Mouse (Mus musculus) embryonic facial prominence, embryonic 14.5 days (tissue): ENCODE measurements around the gene Faxc. TPM values are rescaled to one million over a fixed set of nuclear protein-coding genes. Genes with fewer than 3 reads are reported as not detected.

Experiments used
- ATAC-seq: fragments of 200-750 bp; cut with Nextera tagmentation; 2 replicates; pipeline ENCODE4 v1.8.0; 2017; ENCODE audit warnings: low read depth, moderate number of reproducible peaks, moderate TSS enrichment
- DNase-seq: peaks from one replicate; pipeline ENCODE4 v3.0.0-alpha.2; 2015; ENCODE audit warnings: low spot score
- H3K27ac ChIP-seq: fragments of 300-500 bp; sonication (generic); replicated peaks from 2 replicates; pipeline ENCODE4 v1.5.1; 2014; ENCODE audit warnings: low read depth, mild to moderate bottlenecking, low read length, moderate library complexity
- H3K27me3 ChIP-seq: fragments of 300-500 bp; sonication (generic); replicated peaks from 2 replicates; pipeline ENCODE4 v1.6.1; 2014; ENCODE audit warnings: low read length; ENCODE audit not compliant: control insufficient read depth, insufficient read depth
- H3K36me3 ChIP-seq: fragments of 300-500 bp; sonication (generic); 2 replicates; pipeline ENCODE4 v1.6.1; 2014; ENCODE audit warnings: low read length, mixed read lengths; ENCODE audit not compliant: control insufficient read depth, insufficient read depth
- H3K4me1 ChIP-seq: fragments of 300-500 bp; sonication (generic); 2 replicates; pipeline ENCODE4 v1.6.1; 2014; ENCODE audit warnings: antibody characterized with exemption, low read length; ENCODE audit not compliant: control insufficient read depth, insufficient read depth
- H3K4me2 ChIP-seq: fragments of 300-500 bp; sonication (generic); 2 replicates; pipeline ENCODE4 v1.6.1; 2014; ENCODE audit warnings: low read depth, mild to moderate bottlenecking, low read length, moderate library complexity, mixed read lengths
- H3K4me3 ChIP-seq: fragments of 300-500 bp; sonication (generic); 2 replicates; pipeline ENCODE4 v1.5.1; 2014; ENCODE audit warnings: low read depth, mild to moderate bottlenecking, low read length
- H3K9ac ChIP-seq: fragments of 300-500 bp; sonication (generic); 2 replicates; pipeline ENCODE4 v1.6.1; 2014; ENCODE audit warnings: low read depth, mild to moderate bottlenecking, low read length, moderate library complexity, mixed read lengths
- H3K9me3 ChIP-seq: fragments of 300-500 bp; sonication (generic); 2 replicates; pipeline ENCODE4 v1.6.1; 2016; ENCODE audit warnings: low read length; ENCODE audit not compliant: control insufficient read depth
- WGBS: fragments of 180-500 bp; shearing (Covaris S2); extraction: QIAGEN DNeasy Blood & Tissue Kit; methylation state at CpG from one replicate; pipeline ENCODE4 v1.1.7; 2014; 5-methylcytosine and 5-hydroxymethylcytosine counted together
- polyA plus RNA-seq: library from polyadenylated mRNA; unstranded; fragments of >200 nt; fragmentation: Nextera tagmentation; extraction: Ambion mirVana; gene quantifications from 2 replicates; pipeline ENCODE4 v1.2.1, GENCODE M21; 2014

Faxc gene
- polyA plus RNA-seq, 1 experiment from 2014 or later = 8.7 TPM

DNA sequence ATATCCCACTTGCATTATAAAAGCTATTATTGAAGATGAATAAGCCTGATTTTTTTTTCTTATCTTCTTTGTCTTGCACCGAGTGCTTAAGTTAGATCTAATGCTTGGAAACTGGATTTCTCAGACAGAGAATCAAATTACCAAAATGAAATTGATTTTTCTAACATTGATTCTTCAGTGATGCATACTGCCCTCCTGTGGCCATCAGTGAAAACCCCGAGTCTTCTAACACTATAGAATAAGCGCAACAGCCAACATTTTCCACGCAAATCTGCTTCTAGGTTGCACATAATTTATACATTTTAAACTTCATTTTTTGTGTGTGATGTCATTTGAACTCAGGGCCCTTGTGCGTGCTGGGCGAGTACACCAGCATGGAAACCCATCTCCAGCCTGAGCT, 20.3 kb downstream of the Faxc start:
- no peak overlapping the region for H3K4me3 ChIP-seq
- no peaks in the 10 kb centered on the region for H3K27me3 ChIP-seq
- DNase-seq (peak; percentile 71), ATAC-seq (no peak)
- H3K27ac ChIP-seq = no peak overlapping the region
- H3K4me2 ChIP-seq = no peak overlapping the region
- H3K4me1 ChIP-seq = no peaks in the 10 kb centered on the region
- WGBS = 38% methylated on average over 6 of the region's 6 CpGs
- peaks cover 10% of the 10 kb centered on the region; the same call in 1 of the 2 replicates for H3K36me3 ChIP-seq
- no peaks in the 10 kb centered on the region for H3K9me3 ChIP-seq
- H3K9ac ChIP-seq = no peak overlapping the region

- 77% methylated on average over 2 of the region's 2 CpGs for WGBS
- no peak for ATAC-seq
- Histone ChIP-seq H3K27ac (no peak overlapping the region), H3K9ac (no peak overlapping the region), H3K4me3 (no peak overlapping the region), H3K4me1 (no peaks in the 10 kb centered on the region), H3K27me3 (no peaks in the 10 kb centered on the region), H3K36me3 (peaks cover 10% of the 10 kb centered on the region; the same call in 1 of the 2 replicates), H3K4me2 (no peak overlapping the region), H3K9me3 (no peaks in the 10 kb centered on the region)
- no peak for DNase-seq
These were observed 21.1 kb downstream of the Faxc start for GRCm38 (mm10) chr4:21952255-21952654.

- DNase-seq = peak; percentile 57
These were observed 26.6 kb downstream of the Faxc start for GRCm38 (mm10) chr4:21957570-21958321.

DNA sequence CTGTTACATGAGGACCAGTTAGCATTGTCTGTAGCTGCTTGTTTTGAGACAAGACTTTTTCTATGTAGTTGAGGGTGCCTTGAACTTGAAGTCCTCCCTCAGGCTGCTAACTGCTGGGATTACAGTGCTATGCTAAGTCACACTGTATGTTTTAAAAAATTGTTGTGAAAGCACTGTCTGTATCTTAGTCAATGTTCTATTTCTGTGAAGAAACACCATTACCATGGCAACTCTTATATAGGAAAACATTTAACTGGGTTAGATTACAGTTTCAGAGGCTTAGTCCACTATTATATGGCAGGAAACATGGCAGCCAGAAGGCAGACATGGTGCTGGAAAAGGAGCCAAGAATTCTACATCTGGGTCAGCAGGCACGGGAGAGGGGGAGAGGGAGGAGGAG, 40.8 kb downstream of the Faxc start:
- no peak overlapping the region for H3K4me3 ChIP-seq
- H3K9ac ChIP-seq = no peak overlapping the region
- WGBS = 21% methylated on average over 1 of the region's 1 CpGs
- H3K4me2 ChIP-seq = no peak overlapping the region
- H3K9me3 ChIP-seq = no peaks in the 10 kb centered on the region
- no peak for ATAC-seq
- no peaks in the 10 kb centered on the region for H3K27me3 ChIP-seq
- no peak for DNase-seq
- H3K27ac ChIP-seq = no peak overlapping the region
- H3K4me1 ChIP-seq = no peaks in the 10 kb centered on the region
- H3K36me3 ChIP-seq = no peaks in the 10 kb centered on the region

More at GRCm38 (mm10) chr4:21957570-21958321, 26.6 kb downstream of the Faxc start:
- Histone ChIP-seq H3K9ac (no peak overlapping the region), H3K27me3 (no peaks in the 10 kb centered on the region), H3K27ac (no peak overlapping the region), H3K4me2 (no peak overlapping the region), H3K36me3 (peaks cover 3% of the 10 kb centered on the region; the same call in 1 of the 2 replicates), H3K9me3 (no peaks in the 10 kb centered on the region), H3K4me3 (no peak overlapping the region), H3K4me1 (no peaks in the 10 kb centered on the region)
- WGBS = 59% methylated on average over 7 of the region's 7 CpGs
- ATAC-seq = no peak; the same call in 1 of the 2 replicates

DNA sequence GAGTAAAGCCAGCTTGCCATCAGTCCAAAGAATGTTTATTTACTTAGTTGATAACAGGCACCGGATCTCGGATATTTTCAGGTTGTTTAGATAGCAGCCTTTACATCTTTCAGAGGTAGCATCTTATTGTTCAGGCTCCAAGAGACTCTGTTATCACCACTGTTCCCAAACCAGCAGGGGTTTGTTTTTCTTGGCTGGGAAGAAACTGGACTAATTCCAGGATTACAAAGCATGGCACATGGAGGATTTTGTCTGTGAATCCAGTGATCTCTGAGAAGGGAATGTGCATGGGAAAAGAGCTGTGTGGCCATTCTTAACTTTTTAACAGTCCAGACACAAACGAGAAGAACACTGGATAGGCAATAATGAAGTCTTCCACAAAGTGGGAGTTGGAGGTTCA, 43.0 kb downstream of the Faxc start:
- DNase-seq (no peak), ATAC-seq (no peak)
- H3K9ac ChIP-seq = no peak overlapping the region
- 46% methylated on average over 3 of the region's 3 CpGs for WGBS
- H3K36me3 ChIP-seq = no peaks in the 10 kb centered on the region
- no peak overlapping the region for H3K4me2 ChIP-seq
- H3K27ac ChIP-seq = no peak overlapping the region
- H3K9me3 ChIP-seq = no peaks in the 10 kb centered on the region
- no peaks in the 10 kb centered on the region for H3K27me3 ChIP-seq
- H3K4me1 ChIP-seq = no peaks in the 10 kb centered on the region
- H3K4me3 ChIP-seq = no peak overlapping the region

- H3K9me3 ChIP-seq = no peaks in the 10 kb centered on the region
- DNase-seq = peak; percentile 53
- H3K4me3 ChIP-seq = no peak overlapping the region
- 70% methylated on average over 4 of the region's 4 CpGs for WGBS
- H3K4me1 ChIP-seq = no peaks in the 10 kb centered on the region
- ATAC-seq = peak; percentile 82; the same call in 1 of the 2 replicates
- no peak overlapping the region for H3K4me2 ChIP-seq
- H3K36me3 ChIP-seq = 0 out of 2 replicates have a peak, but pooled peaks cover 4% of the 10 kb centered on the region
- H3K27ac ChIP-seq = no peak overlapping the region
- H3K9ac ChIP-seq = no peak overlapping the region
- H3K27me3 ChIP-seq = no peaks in the 10 kb centered on the region
These were observed 49.3 kb downstream of the Faxc start for GRCm38 (mm10) chr4:21980471-21980870.

DNA sequence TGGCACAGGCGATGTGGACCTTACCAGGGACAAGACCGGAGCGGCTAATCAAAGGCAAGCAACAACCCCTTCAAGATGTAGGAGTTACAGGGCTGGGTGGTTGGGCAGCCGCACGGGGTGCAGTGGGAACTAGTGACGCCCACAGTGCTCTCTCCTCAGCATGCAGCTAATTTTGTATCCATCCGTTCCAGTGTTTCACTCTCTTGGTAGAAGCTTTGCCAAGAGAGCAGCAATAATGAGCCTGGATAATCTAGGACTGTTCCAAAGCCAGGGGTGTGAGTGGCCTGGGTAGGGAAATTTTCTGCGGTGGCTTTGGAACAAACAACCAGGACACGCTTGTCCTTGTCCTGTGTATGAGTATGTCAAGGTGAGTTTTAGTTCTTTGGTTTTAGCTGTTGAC, 51.3 kb downstream of the Faxc start:
- Histone ChIP-seq H3K4me1 (no peaks in the 10 kb centered on the region), H3K9me3 (no peaks in the 10 kb centered on the region), H3K4me3 (no peak overlapping the region), H3K4me2 (no peak overlapping the region), H3K27ac (no peak overlapping the region), H3K36me3 (0 out of 2 replicates have a peak, but pooled peaks cover 4% of the 10 kb centered on the region), H3K27me3 (no peaks in the 10 kb centered on the region), H3K9ac (no peak overlapping the region)
- ATAC-seq (no peak), DNase-seq (no peak)
- WGBS = 91% methylated on average over 9 of the region's 9 CpGs

DNA sequence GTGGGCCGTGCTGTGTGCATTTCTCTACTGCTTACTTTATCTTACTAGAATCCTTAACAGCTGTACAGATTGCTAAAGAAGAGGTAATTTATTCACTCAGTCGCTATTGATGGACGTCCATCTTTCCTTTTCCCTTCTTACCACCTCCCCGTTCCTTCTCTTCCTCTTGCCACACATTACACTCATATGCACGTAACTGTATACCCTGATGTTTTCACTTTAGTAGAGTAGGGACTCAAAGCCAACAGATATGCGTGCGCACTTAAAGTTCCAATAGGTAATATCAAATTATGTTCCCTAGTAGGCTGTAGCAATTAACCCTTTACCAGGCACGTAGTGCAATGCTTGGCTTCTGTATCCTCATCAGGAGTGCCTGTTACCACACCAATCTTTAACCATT, 55.7 kb downstream of the Faxc start:
- Histone ChIP-seq H3K36me3 (0 out of 2 replicates have a peak, but pooled peaks cover 4% of the 10 kb centered on the region), H3K4me3 (no peak overlapping the region), H3K27ac (peak overlapping the region; percentile 69), H3K4me2 (no peak overlapping the region), H3K4me1 (no peaks in the 10 kb centered on the region), H3K9ac (no peak overlapping the region), H3K27me3 (no peaks in the 10 kb centered on the region), H3K9me3 (no peaks in the 10 kb centered on the region)
- ATAC-seq (peak; percentile 60; the same call in 1 of the 2 replicates), DNase-seq (peak; percentile 49)
- 40% methylated on average over 8 of the region's 8 CpGs for WGBS

DNA sequence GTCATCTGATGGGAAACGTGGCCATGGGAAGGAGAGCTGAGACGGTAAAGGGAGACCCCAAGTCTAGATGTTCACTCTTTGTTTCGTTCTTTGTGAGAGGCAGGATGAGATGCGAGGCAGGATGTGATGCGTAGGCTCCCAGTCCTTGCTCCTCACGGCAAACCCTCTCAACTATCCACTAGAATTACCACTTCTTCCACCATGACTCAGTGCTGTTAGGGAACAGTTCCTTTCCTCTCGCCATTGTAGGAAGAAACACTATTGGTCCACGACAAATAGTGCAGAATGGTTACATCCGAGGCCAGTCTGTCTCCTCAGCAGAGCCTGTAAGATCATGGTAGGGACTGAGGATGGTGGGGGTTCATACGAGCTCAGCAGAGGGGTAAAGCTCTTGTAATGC, 56.3 kb downstream of the Faxc start:
- 83% methylated on average over 10 of the region's 10 CpGs for WGBS
- Histone ChIP-seq H3K4me3 (no peak overlapping the region), H3K27ac (peak overlapping the region; percentile 69), H3K36me3 (0 out of 2 replicates have a peak, but pooled peaks cover 4% of the 10 kb centered on the region), H3K9ac (no peak overlapping the region), H3K9me3 (no peaks in the 10 kb centered on the region), H3K4me2 (no peak overlapping the region), H3K4me1 (no peaks in the 10 kb centered on the region), H3K27me3 (no peaks in the 10 kb centered on the region)
- ATAC-seq (no peak), DNase-seq (no peak)
